Mouse (Mus musculus): ENCODE measurements at regions not wholly inside any gene's neighbourhood (a gene's known extent, or its start where the extent isn't known, plus 50 kb on each side); places are given as distances from the start of the nearest gene placed in this dataset.

MicroRNA genes in the stretch of these regions (microRNA counts, 519-probe panel; counts per million panel counts)
- 97.1 counts per million, percentile 29 among the panel's probes with 10 or more counts for microRNA mmu-miR-1952

All from intestine, embryonic 15.5 days (tissue).